10 mouse cellular contexts compared by ENCODE assay signal in genomic region chr10:86330993-86331680, GRCm38 (mm10). TPM values are rescaled to one million over a fixed set of nuclear protein-coding genes. Genes with fewer than 3 reads are reported as not detected.
A peak's percentile ranks its signal among the peaks of the same experiment; 100 is the strongest.
DNase-seq lines count a peak whose midpoint lies in the region; ATAC-seq lines count a peak whose summit lies in the region.
"Had no signal": no experiment of that assay in that cellular context is flagged by ENCODE, and none has a peak within 500 bp of the region (broad histone marks: within the 10 kb centered on the region; RNA-seq: fewer than 3 reads in every experiment).

No protein-coding gene starts in this region.

- no peaks in the 10 kb centered on the region for H3K36me3 ChIP-seq in forebrain, embryonic 10.5 days (replicated peaks)
- H3K36me3 ChIP-seq in forebrain, embryonic 13.5 days (ENCODE audit: poor library complexity, severe bottlenecking) = no peaks in the 10 kb centered on the region
- peaks cover 5% of the 10 kb centered on the region; the same call in 1 of the 2 replicates for H3K36me3 ChIP-seq in kidney, embryonic 15.5 days
- no peaks in the 10 kb centered on the region for H3K36me3 ChIP-seq in embryonic facial prominence, embryonic 10.5 days (replicated peaks)
- no peaks in the 10 kb centered on the region for H3K36me3 ChIP-seq in limb, embryonic 11.5 days (ENCODE audit: control insufficient read depth, insufficient read depth, low read length)

- H3K9me3 ChIP-seq in forebrain, embryonic 10.5 days = no peaks in the 10 kb centered on the region
- H3K9me3 ChIP-seq in forebrain, embryonic 13.5 days (replicated peaks) = no peaks in the 10 kb centered on the region
- no peaks in the 10 kb centered on the region for H3K9me3 ChIP-seq in kidney, embryonic 15.5 days (replicated peaks)
- no peaks in the 10 kb centered on the region for H3K9me3 ChIP-seq in embryonic facial prominence, embryonic 10.5 days
- H3K9me3 ChIP-seq in limb, embryonic 11.5 days (ENCODE audit: control insufficient read depth, low read length) = no peaks in the 10 kb centered on the region

- WGBS in forebrain, embryonic 10.5 days = 62% methylated on average over 5 of the region's 5 CpGs
- 69% methylated on average over 5 of the region's 5 CpGs for WGBS in forebrain, embryonic 13.5 days
- WGBS in kidney, embryonic 15.5 days = 38% methylated on average over 5 of the region's 5 CpGs
- WGBS in embryonic facial prominence, embryonic 10.5 days = 46% methylated on average over 5 of the region's 5 CpGs
- 40% methylated on average over 5 of the region's 5 CpGs for WGBS in limb, embryonic 11.5 days

- no peak for DNase-seq in forebrain, embryonic 10.5 days (ENCODE audit: extremely low spot score, low spot score)
- DNase-seq in kidney, postnatal 10 days = no peak
- no peak for DNase-seq in embryonic facial prominence, embryonic 10.5 days (ENCODE audit: low spot score)
- DNase-seq in limb, embryonic 11.5 days (ENCODE audit: low spot score) = no peak
- DNase-seq in urinary bladder, postnatal 14 days (ENCODE audit: low spot score) = no peak
- DNase-seq in T-cell, adult 2 months (ENCODE audit: low spot score) = no peak
- DNase-seq: cerebellum, adult 8-10 months; lung, postnatal 14 days had no signal

- no peaks in the 10 kb centered on the region for H3K27me3 ChIP-seq in forebrain, embryonic 10.5 days (ENCODE audit: poor library complexity, severe bottlenecking)
- H3K27me3 ChIP-seq in forebrain, embryonic 13.5 days = no peaks in the 10 kb centered on the region
- no peaks in the 10 kb centered on the region for H3K27me3 ChIP-seq in kidney, embryonic 15.5 days
- no peaks in the 10 kb centered on the region for H3K27me3 ChIP-seq in embryonic facial prominence, embryonic 10.5 days (replicated peaks; ENCODE audit: low read depth, poor library complexity, severe bottlenecking)
- H3K27me3 ChIP-seq in limb, embryonic 11.5 days (ENCODE audit: control insufficient read depth, insufficient read depth, low read length) = no peaks in the 10 kb centered on the region

- peaks cover 26% of the 10 kb centered on the region for H3K4me1 ChIP-seq in forebrain, embryonic 10.5 days
- 0 out of 2 replicates have a peak, but pooled peaks cover 7% of the 10 kb centered on the region for H3K4me1 ChIP-seq in forebrain, embryonic 13.5 days
- peaks cover 67% of the 10 kb centered on the region for H3K4me1 ChIP-seq in kidney, embryonic 15.5 days
- peaks cover 34% of the 10 kb centered on the region for H3K4me1 ChIP-seq in embryonic facial prominence, embryonic 10.5 days
- H3K4me1 ChIP-seq in limb, embryonic 11.5 days (ENCODE audit: control insufficient read depth, insufficient read depth, low read length) = peaks cover 16% of the 10 kb centered on the region

- no peak for ATAC-seq in forebrain, embryonic 13.5 days
- no peak for ATAC-seq in kidney, embryonic 15.5 days (replicated peaks; ENCODE audit: low FRiP score)
- ATAC-seq in limb, embryonic 11.5 days (ENCODE audit: insufficient number of reproducible peaks, low FRiP score, low TSS enrichment, low read depth) = no peak

- H3K4me3 ChIP-seq in forebrain, embryonic 10.5 days = no peak overlapping the region
- no peak overlapping the region for H3K4me3 ChIP-seq in forebrain, embryonic 13.5 days
- H3K4me3 ChIP-seq in kidney, embryonic 15.5 days (replicated peaks) = no peak overlapping the region
- H3K4me3 ChIP-seq in embryonic facial prominence, embryonic 10.5 days = no peak overlapping the region
- no peak overlapping the region for H3K4me3 ChIP-seq in limb, embryonic 11.5 days (ENCODE audit: low read depth, low read length)

- no peak overlapping the region for H3K9ac ChIP-seq in forebrain, embryonic 13.5 days
- no peak overlapping the region for H3K9ac ChIP-seq in kidney, embryonic 15.5 days
- no peak overlapping the region for H3K9ac ChIP-seq in limb, embryonic 11.5 days (ENCODE audit: low read length)

- H3K27ac ChIP-seq in forebrain, embryonic 10.5 days = peak overlapping the region; percentile 62; the same call in 1 of the 2 replicates
- H3K27ac ChIP-seq in forebrain, embryonic 13.5 days = no peak overlapping the region
- peak overlapping the region; percentile 91 for H3K27ac ChIP-seq in kidney, embryonic 15.5 days
- peak overlapping the region; percentile 30; the same call in 1 of the 2 replicates for H3K27ac ChIP-seq in embryonic facial prominence, embryonic 10.5 days (replicated peaks)
- 0 out of 2 replicates have a peak overlapping the region, but pooled peaks have one; percentile 36 for H3K27ac ChIP-seq in limb, embryonic 11.5 days (replicated peaks; ENCODE audit: low read depth, low read length)

- H3K4me2 ChIP-seq in forebrain, embryonic 13.5 days = no peak overlapping the region
- H3K4me2 ChIP-seq in kidney, embryonic 15.5 days = 0 out of 2 replicates have a peak overlapping the region, but pooled peaks have one; percentile 22
- H3K4me2 ChIP-seq in limb, embryonic 11.5 days (ENCODE audit: low read depth, severe bottlenecking) = no peak overlapping the region

RNA-seq across cellular contexts. Expression of gene Timp3, which starts 31.0 kb away (rescaled TPM):
- 22.1 and 22.4 TPM in 2 replicates for polyA plus RNA-seq in forebrain, embryonic 10.5 days (2016; fragmentation: Nextera tagmentation; extraction: Ambion mirVana)
- 13.3 and 13.6 TPM in 2 replicates for polyA plus RNA-seq in forebrain, embryonic 13.5 days (2015; fragmentation: Nextera tagmentation; extraction: Ambion mirVana)
- polyA plus RNA-seq in kidney, embryonic 15.5 days (2015; fragmentation: Nextera tagmentation; extraction: Ambion mirVana) = 82.0 and 85.9 TPM in 2 replicates
- polyA plus RNA-seq in embryonic facial prominence, embryonic 10.5 days (2016; fragmentation: Nextera tagmentation; extraction: Ambion mirVana) = 29.4 and 36.3 TPM in 2 replicates
- polyA plus RNA-seq in limb, embryonic 11.5 days (2014; fragmentation: Nextera tagmentation; extraction: Ambion mirVana) = 50.9 and 53.9 TPM in 2 replicates
